Mouse (Mus musculus) midbrain, postnatal 0 days (tissue): ENCODE measurements around the gene Dnm3. TPM values are rescaled to one million over a fixed set of nuclear protein-coding genes. Genes with fewer than 3 reads are reported as not detected.

Source experiments
- ATAC-seq: fragments of 200-750 bp; cut with Nextera tagmentation; 2 replicates; pipeline ENCODE4 v1.8.0; 2017; ENCODE audit warnings: moderate number of reproducible peaks, mild to moderate bottlenecking, moderate TSS enrichment, moderate library complexity; ENCODE audit not compliant: low FRiP score
- DNase-seq: peaks from one replicate; pipeline ENCODE4 v3.0.0-alpha.2; 2015; ENCODE audit warnings: low spot score
- H3K27ac ChIP-seq: fragments of 300-500 bp; sonication (generic); 2 replicates; pipeline ENCODE4 v1.5.1; 2014; ENCODE audit warnings: low read depth, mild to moderate bottlenecking, low read length, mixed read lengths
- H3K27me3 ChIP-seq: fragments of 300-500 bp; sonication (generic); 2 replicates; pipeline ENCODE4 v1.6.1; 2014; ENCODE audit warnings: low read length, control low read depth, mixed read lengths; ENCODE audit not compliant: insufficient read depth
- H3K36me3 ChIP-seq: fragments of 300-500 bp; sonication (generic); 2 replicates; pipeline ENCODE4 v1.6.1; 2014; ENCODE audit warnings: low read length, control low read depth, mixed read lengths; ENCODE audit not compliant: insufficient read depth
- H3K4me1 ChIP-seq: fragments of 300-500 bp; sonication (generic); 2 replicates; pipeline ENCODE4 v1.6.1; 2014; ENCODE audit warnings: mild to moderate bottlenecking, control low read depth, antibody characterized with exemption, low read length, mixed read lengths; ENCODE audit not compliant: insufficient read depth
- H3K4me2 ChIP-seq: fragments of 300-500 bp; sonication (generic); 2 replicates; pipeline ENCODE4 v1.6.1; 2014; ENCODE audit warnings: low read depth, mild to moderate bottlenecking, low read length, mixed read lengths; ENCODE audit not compliant: poor library complexity, severe bottlenecking
- H3K4me3 ChIP-seq: fragments of 300-500 bp; sonication (generic); 2 replicates; pipeline ENCODE4 v1.5.1; 2014; ENCODE audit warnings: low read depth, mild to moderate bottlenecking, low read length, moderate library complexity
- H3K9ac ChIP-seq: fragments of 300-500 bp; sonication (generic); replicated peaks from 2 replicates; pipeline ENCODE4 v1.6.1; 2014; ENCODE audit warnings: mild to moderate bottlenecking, low read length, moderate library complexity, mixed read lengths; ENCODE audit not compliant: poor library complexity, severe bottlenecking
- H3K9me3 ChIP-seq: fragments of 300-500 bp; sonication (generic); 2 replicates; pipeline ENCODE4 v1.6.1; 2016; ENCODE audit warnings: low read length, control low read depth
- CTCF ChIP-seq: IDR thresholded peaks from 2 replicates; pipeline ENCODE4 v1.5.1; 2016; ENCODE audit warnings: antibody characterized with exemption, mild to moderate bottlenecking
- WGBS: fragments of 180-500 bp; shearing (Covaris S2); extraction: QIAGEN DNeasy Blood & Tissue Kit; methylation state at CpG from one replicate; pipeline ENCODE4 v1.1.7; 2014; 5-methylcytosine and 5-hydroxymethylcytosine counted together
- polyA plus RNA-seq: library from polyadenylated mRNA; unstranded; fragments of >200 nt; fragmentation: Nextera tagmentation; extraction: Ambion mirVana; gene quantifications from 2 replicates; pipeline ENCODE4 v1.2.1, GENCODE M21; 2015
- total RNA-seq: library from RNA; depleted of rRNA; stranded (reverse); fragments of >200 nt; gene quantifications from 2 replicates; pipeline ENCODE4 v1.2.3, GENCODE M21; 2014

Gene Dnm3
- total and polyA plus RNA-seq, 2 experiments from 2014 or later, result 67.0 to 88.5 TPM

GRCm38 (mm10) chr1:162092899-162093659 lies 384.8 kb downstream of the Dnm3 start:
- H3K4me1 ChIP-seq, result no peaks in the 10 kb centered on the region
- H3K27ac ChIP-seq, result no peak overlapping the region
- no peak for DNase-seq
- no peak overlapping the region for H3K4me3 ChIP-seq
- no peaks in the 10 kb centered on the region for H3K27me3 ChIP-seq
- H3K4me2 ChIP-seq, result no peak overlapping the region
- TF ChIP-seq CTCF, result no peak
- H3K9me3 ChIP-seq, result no peaks in the 10 kb centered on the region
- H3K36me3 ChIP-seq, result no peaks in the 10 kb centered on the region
- no peak overlapping the region for H3K9ac ChIP-seq
- ATAC-seq, result no peak
- 73% methylated on average over 3 of the region's 3 CpGs for WGBS

GRCm38 (mm10) chr1:162092401-162092800 lies 385.4 kb downstream of the Dnm3 start:
- H3K4me2 ChIP-seq, result no peak overlapping the region
- H3K4me1 ChIP-seq, result no peaks in the 10 kb centered on the region
- WGBS, result 85% methylated on average over 8 of the region's 8 CpGs
- TF ChIP-seq CTCF, result peak; percentile 27; the same call in 1 of the 2 replicates
- no peak overlapping the region for H3K27ac ChIP-seq
- H3K4me3 ChIP-seq, result no peak overlapping the region
- DNase-seq, result no peak
- no peak overlapping the region for H3K9ac ChIP-seq
- no peak for ATAC-seq
- H3K27me3 ChIP-seq, result no peaks in the 10 kb centered on the region
- no peaks in the 10 kb centered on the region for H3K36me3 ChIP-seq
- no peaks in the 10 kb centered on the region for H3K9me3 ChIP-seq

GRCm38 (mm10) chr1:162083886-162084478 lies 393.9 kb downstream of the Dnm3 start:
- Histone ChIP-seq H3K4me2 (no peak overlapping the region), H3K9ac (no peak overlapping the region), H3K27me3 (no peaks in the 10 kb centered on the region), H3K9me3 (no peaks in the 10 kb centered on the region), H3K27ac (no peak overlapping the region), H3K4me3 (no peak overlapping the region), H3K36me3 (no peaks in the 10 kb centered on the region), H3K4me1 (no peaks in the 10 kb centered on the region)
- ATAC-seq (no peak), DNase-seq (no peak)
- no peak for TF ChIP-seq CTCF
- WGBS, result 62% methylated on average over 9 of the region's 9 CpGs

- Histone ChIP-seq H3K9me3 (no peaks in the 10 kb centered on the region), H3K4me1 (no peaks in the 10 kb centered on the region), H3K27ac (no peak overlapping the region), H3K27me3 (no peaks in the 10 kb centered on the region), H3K36me3 (no peaks in the 10 kb centered on the region), H3K4me2 (no peak overlapping the region), H3K4me3 (no peak overlapping the region), H3K9ac (no peak overlapping the region)
- 91% methylated on average over 2 of the region's 2 CpGs for WGBS
- ATAC-seq (no peak), DNase-seq (no peak)
- TF ChIP-seq CTCF, result no peak
These were observed 394.5 kb downstream of the Dnm3 start for GRCm38 (mm10) chr1:162083354-162083753.

GRCm38 (mm10) chr1:162082711-162083110 lies 395.1 kb downstream of the Dnm3 start:
- WGBS, result 82% methylated on average over 7 of the region's 7 CpGs
- Histone ChIP-seq H3K27ac (no peak overlapping the region), H3K9ac (no peak overlapping the region), H3K9me3 (no peaks in the 10 kb centered on the region), H3K27me3 (no peaks in the 10 kb centered on the region), H3K4me3 (no peak overlapping the region), H3K4me1 (no peaks in the 10 kb centered on the region), H3K36me3 (no peaks in the 10 kb centered on the region), H3K4me2 (no peak overlapping the region)
- DNase-seq (no peak), ATAC-seq (no peak)
- TF ChIP-seq CTCF, result no peak

- Histone ChIP-seq H3K4me2 (no peak overlapping the region), H3K9ac (no peak overlapping the region), H3K36me3 (no peaks in the 10 kb centered on the region), H3K4me1 (no peaks in the 10 kb centered on the region), H3K27me3 (no peaks in the 10 kb centered on the region), H3K4me3 (no peak overlapping the region), H3K27ac (no peak overlapping the region), H3K9me3 (no peaks in the 10 kb centered on the region)
- ATAC-seq (no peak), DNase-seq (no peak)
- WGBS, result 80% methylated on average over 8 of the region's 8 CpGs
- no peak for TF ChIP-seq CTCF
These were observed 396.0 kb downstream of the Dnm3 start for GRCm38 (mm10) chr1:162081693-162082372.
